Mouse (Mus musculus) CH12.LX (cell line): ENCODE measurements around the gene Lonp2. TPM values are rescaled to one million over a fixed set of nuclear protein-coding genes. Genes with fewer than 3 reads are reported as not detected.

Experiments
- DNase-seq: peaks from one replicate; pipeline ENCODE4 v3.0.0-alpha.2; 2013; ENCODE audit errors: extremely low read depth
- H3K27ac ChIP-seq: 2 replicates; pipeline ENCODE4 v1.5.1; 2012; ENCODE audit warnings: low read depth, mild to moderate bottlenecking, control low read depth, moderate library complexity; ENCODE audit not compliant: insufficient read depth
- H3K27me3 ChIP-seq: replicated peaks from 2 replicates; pipeline ENCODE3; 2012; ENCODE audit warnings: inconsistent platforms
- H3K36me3 ChIP-seq, 2 experiments: replicated peaks in 1 of 2; 2 replicates each; pipeline versions ENCODE3 to v1.6.1; 2012; ENCODE audit warnings: inconsistent platforms in 1 of 2, low read length in 1 of 2, mild to moderate bottlenecking in 1 of 2, mixed read lengths in 1 of 2, moderate library complexity in 1 of 2; ENCODE audit not compliant: control insufficient read depth in 1 of 2, insufficient read depth in 1 of 2
- H3K4me1 ChIP-seq, 2 experiments: 2 replicates each; pipeline ENCODE4 v1.6.1; 2012; ENCODE audit warnings: inconsistent platforms in 1 of 2, moderate library complexity in 1 of 2; ENCODE audit not compliant: insufficient read depth in 2 of 2, control insufficient read depth in 1 of 2
- H3K4me2 ChIP-seq: 2 replicates; pipeline ENCODE4 v1.6.1; 2012; ENCODE audit warnings: low read depth, mild to moderate bottlenecking, control low read depth; ENCODE audit not compliant: poor library complexity, insufficient read depth, severe bottlenecking
- H3K4me3 ChIP-seq, 3 experiments: fragments of 150-350 bp in 1 of 3; sonication (generic) in 1 of 3; replicated peaks in 1 of 3; 2 replicates each; pipeline versions ENCODE3 to v1.5.1; 2011 to 2012; ENCODE audit warnings: low read depth in 2 of 3, low read length in 2 of 3, mild to moderate bottlenecking in 2 of 3, moderate library complexity in 2 of 3, control low read depth in 1 of 3, improper control_type of control experiment in 1 of 3, inconsistent platforms in 1 of 3, mixed read lengths in 1 of 3; ENCODE audit not compliant: poor library complexity in 1 of 3
- H3K79me2 ChIP-seq: replicated peaks from 2 replicates; pipeline ENCODE4 v1.6.1; 2012; ENCODE audit warnings: mild to moderate bottlenecking, moderate library complexity; ENCODE audit not compliant: control insufficient read depth, poor library complexity, insufficient read depth, severe bottlenecking; ENCODE audit errors: extremely low read depth
- H3K9ac ChIP-seq: 2 replicates; pipeline ENCODE4 v1.6.1; 2012; ENCODE audit warnings: low read depth, mild to moderate bottlenecking, control low read depth, moderate library complexity; ENCODE audit not compliant: insufficient read depth
- H3K9me3 ChIP-seq: replicated peaks from 2 replicates; pipeline ENCODE3; 2012; ENCODE audit warnings: low read length, inconsistent platforms, mixed read lengths
- BHLHE40 ChIP-seq: IDR thresholded peaks from 2 replicates; pipeline ENCODE4 v1.6.1; 2011; ENCODE audit warnings: mild to moderate bottlenecking, low read depth, low read length, improper control_type of control experiment
- ELF1 ChIP-seq: IDR thresholded peaks from 2 replicates; pipeline ENCODE4 v1.6.1; 2014; ENCODE audit warnings: low read depth, mild to moderate bottlenecking, inconsistent platforms, low read length, improper control_type of control experiment
- ETS1 ChIP-seq: conservative IDR thresholded peaks from 2 replicates; pipeline ENCODE4 v1.6.1; 2012; ENCODE audit warnings: low read depth, mild to moderate bottlenecking, inconsistent platforms, low read length, improper control_type of control experiment, moderate library complexity
- IRF4 ChIP-seq: IDR thresholded peaks from 2 replicates; pipeline ENCODE4 v1.6.1; 2014; ENCODE audit warnings: low read depth, mild to moderate bottlenecking, inconsistent platforms, low read length, improper control_type of control experiment
- JUN ChIP-seq: IDR thresholded peaks from 2 replicates; pipeline ENCODE4 v1.6.1; 2011; ENCODE audit warnings: low read depth, mild to moderate bottlenecking, low read length, improper control_type of control experiment, moderate library complexity; ENCODE audit not compliant: insufficient read depth
- MAX ChIP-seq: IDR thresholded peaks from 2 replicates; pipeline ENCODE4 v1.6.1; 2011; ENCODE audit warnings: low read length, improper control_type of control experiment
- MAZ ChIP-seq: IDR thresholded peaks from 2 replicates; pipeline ENCODE4 v1.6.1; 2012; ENCODE audit warnings: low read depth, mild to moderate bottlenecking, inconsistent platforms, low read length, improper control_type of control experiment, moderate library complexity
- MEF2A ChIP-seq: IDR thresholded peaks from 2 replicates; pipeline ENCODE4 v1.6.1; 2014; ENCODE audit warnings: low read depth, mild to moderate bottlenecking, inconsistent platforms, low read length, improper control_type of control experiment, borderline replicate concordance
- MXI1 ChIP-seq: IDR thresholded peaks from 2 replicates; pipeline ENCODE4 v1.6.1; 2011; ENCODE audit warnings: mild to moderate bottlenecking, low read depth, low read length, improper control_type of control experiment
- MYC ChIP-seq: IDR thresholded peaks from 2 replicates; pipeline ENCODE4 v1.6.1; 2011; ENCODE audit warnings: low read depth, mild to moderate bottlenecking, improper control_type of control experiment, low read length
- NELFE ChIP-seq: IDR thresholded peaks from 2 replicates; pipeline ENCODE4 v1.6.1; 2011; ENCODE audit warnings: low read depth, low read length, improper control_type of control experiment
- PAX5 ChIP-seq: IDR thresholded peaks from 2 replicates; pipeline ENCODE4 v1.6.1; 2012; ENCODE audit warnings: low read length, inconsistent platforms, mixed read lengths
- RAD21 ChIP-seq: IDR thresholded peaks from 2 replicates; pipeline ENCODE4 v1.6.1; 2011; ENCODE audit warnings: low read depth, mild to moderate bottlenecking, low read length, improper control_type of control experiment, moderate library complexity
- SIN3A ChIP-seq: IDR thresholded peaks from 2 replicates; pipeline ENCODE4 v1.6.1; 2012; ENCODE audit warnings: low read length, improper control_type of control experiment, inconsistent platforms
- USF1 ChIP-seq: IDR thresholded peaks from 2 replicates; pipeline ENCODE4 v1.6.1; 2014; ENCODE audit warnings: low read depth, mild to moderate bottlenecking, inconsistent platforms, low read length, improper control_type of control experiment
- USF2 ChIP-seq: conservative IDR thresholded peaks from 2 replicates; pipeline ENCODE4 v1.6.1; 2011; ENCODE audit warnings: low read depth, low read length, improper control_type of control experiment
- ZC3H11A ChIP-seq: IDR thresholded peaks from 2 replicates; pipeline ENCODE4 v1.6.1; 2012; ENCODE audit warnings: low read depth, mild to moderate bottlenecking, inconsistent platforms, low read length, improper control_type of control experiment
- ZKSCAN1 ChIP-seq: IDR thresholded peaks from 2 replicates; pipeline ENCODE4 v1.6.1; 2012; ENCODE audit warnings: low read depth, inconsistent platforms, low read length, improper control_type of control experiment, borderline replicate concordance
- ZMIZ1 ChIP-seq: IDR thresholded peaks from 2 replicates; pipeline ENCODE4 v1.6.1; 2012; ENCODE audit warnings: low read depth, mild to moderate bottlenecking, inconsistent platforms, low read length, improper control_type of control experiment
- dilution Hi-C: fragments of 300-500 bp; cut with MboI; formaldehyde crosslinking; loops from 2 replicates; pipeline ENCODE4 v1.14.3; 2020; ENCODE audit warnings: low sequenced_read_pairs; ENCODE audit not compliant: extremely low pct_unique_long_range_greater_than_20kb, extremely low pct_ligation_motif_present
- in situ Hi-C: fragments of 300-500 bp; cut with MboI; formaldehyde crosslinking; loops from 3 replicates; pipeline ENCODE4 v1.14.3; 2019; ENCODE audit warnings: low sequenced_read_pairs, low pct_ligation_motif_present, low pct_unique_long_range_greater_than_20kb, mixed read lengths
- polyA plus RNA-seq: library from polyadenylated mRNA; unstranded; fragments of >175 nt; gene quantifications from 2 replicates; pipeline ENCODE4 v1.2.1, GENCODE M21; 2012; ENCODE audit warnings: low read depth; ENCODE audit not compliant: insufficient read length
- total RNA-seq, 2 experiments: library from RNA; depleted of rRNA; stranded (reverse); fragments of 300-350 nt in 1 of 2; fragments of >200 nt in 1 of 2; gene quantifications; 2 replicates each; pipeline ENCODE4 v1.2.3; 2012 to 2014

The Lonp2 gene
- total and polyA plus RNA-seq, 3 experiments: 25.6 to 27.8 (median 26.4) TPM

DNA sequence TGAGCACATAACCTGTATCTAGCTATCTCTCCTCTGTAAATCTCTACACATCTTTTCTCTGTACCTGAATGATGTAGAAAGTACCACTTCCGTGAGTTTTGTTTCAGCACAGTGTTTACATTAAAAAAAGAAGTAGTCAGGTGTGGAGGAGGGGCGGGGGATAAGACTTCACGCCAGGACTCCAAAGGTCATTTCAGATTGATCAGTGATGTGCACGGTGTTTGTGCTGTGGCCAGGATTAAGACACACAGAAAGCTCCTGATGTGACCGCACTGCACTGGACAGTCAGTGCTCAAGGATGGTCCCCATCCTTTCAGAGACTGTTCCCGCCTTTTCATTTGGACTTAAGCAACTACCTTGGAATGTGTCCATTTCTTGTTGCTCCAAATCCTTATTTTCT, 136.9 kb downstream of the Lonp2 start:
- H3K9ac ChIP-seq: no peak overlapping the region

DNA sequence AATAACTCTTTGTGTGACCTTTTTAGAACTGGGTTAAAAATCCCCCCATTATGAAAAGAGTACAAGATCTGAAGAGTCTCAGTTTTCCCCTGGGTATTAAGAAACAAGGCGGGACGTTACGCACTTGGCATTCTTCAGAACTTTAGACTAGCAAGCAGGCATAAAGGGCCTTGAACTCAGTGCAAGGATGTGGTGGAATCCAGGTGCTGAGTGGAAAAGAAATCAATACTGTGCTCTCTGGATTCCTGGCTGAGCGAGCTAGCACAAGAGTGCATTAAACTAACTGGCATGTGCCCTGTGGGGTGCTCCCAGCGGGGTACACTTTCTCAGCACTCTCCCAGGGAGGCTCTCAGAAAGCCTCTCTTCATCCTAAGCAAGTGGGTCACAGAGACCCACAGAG, 139.0 kb downstream of the Lonp2 start:
- Histone ChIP-seq H3K9ac (no peak overlapping the region), H3K9me3 (no peaks in the 10 kb centered on the region), H3K27me3 (no peaks in the 10 kb centered on the region), H3K4me2 (no peak overlapping the region), H3K36me3 (no peaks in the 10 kb centered on the region), H3K79me2 (no peaks in the 10 kb centered on the region), H3K4me1 (peaks cover 5 to 25% of the 10 kb centered on the region in 2 experiments; a peak in 2 of 4 replicates), H3K4me3 (no peak overlapping the region), H3K27ac (no peak overlapping the region)
- in situ Hi-C loops (no loop called here), dilution Hi-C loops (no loop called here)
- DNase-seq: no peak
- no peak for TF ChIP-seq NELFE
- TF ChIP-seq ETS1: no peak
- no peak for TF ChIP-seq ELF1

More for the DNA sequence above, 136.9 kb downstream of the Lonp2 start:
- TF ChIP-seq MXI1 (no peak), SIN3A (no peak), IRF4 (no peak), MYC (no peak), USF2 (no peak), MAZ (no peak), MAX (no peak), ZMIZ1 (no peak), JUN (no peak), ELF1 (no peak), ZKSCAN1 (no peak)
- no peaks in the 10 kb centered on the region for H3K79me2 ChIP-seq
- H3K27ac ChIP-seq: no peak overlapping the region
- no peaks in the 10 kb centered on the region for H3K9me3 ChIP-seq
- H3K36me3 ChIP-seq: no peaks in the 10 kb centered on the region
- dilution Hi-C loops (no loop called here), in situ Hi-C loops (no loop called here)
- H3K27me3 ChIP-seq: no peaks in the 10 kb centered on the region
- no peak for DNase-seq
- no peak overlapping the region for H3K4me3 ChIP-seq
- peaks cover 5 to 36% of the 10 kb centered on the region in 2 experiments; a peak in 3 of 4 replicates for H3K4me1 ChIP-seq
- no peak overlapping the region for H3K4me2 ChIP-seq

GRCm38 (mm10) chr8:86765155-86765554, 141.3 kb downstream of the Lonp2 start:
- TF ChIP-seq JUN: no peak
- no peak for TF ChIP-seq USF2
- no peak for TF ChIP-seq PAX5
- TF ChIP-seq MYC: no peak
- no peak for TF ChIP-seq MXI1
- TF ChIP-seq ZMIZ1: no peak
- no peak for TF ChIP-seq MEF2A
- no peak for TF ChIP-seq USF1
- no peak for TF ChIP-seq BHLHE40
- TF ChIP-seq ETS1: no peak
- TF ChIP-seq RAD21: no peak
- no peak for TF ChIP-seq NELFE
- no peak for TF ChIP-seq ZC3H11A
- TF ChIP-seq, all 38 proteins: peak for 0
- Histone ChIP-seq H3K27ac (no peak overlapping the region), H3K9ac (no peak overlapping the region), H3K4me3 (no peak overlapping the region), H3K4me1 (peaks cover 2 to 8% of the 10 kb centered on the region in 2 experiments; a peak in 2 of 4 replicates), H3K79me2 (no peaks in the 10 kb centered on the region), H3K9me3 (no peaks in the 10 kb centered on the region), H3K27me3 (no peaks in the 10 kb centered on the region), H3K4me2 (no peak overlapping the region), H3K36me3 (no peaks in the 10 kb centered on the region)
- no peak for DNase-seq
- in situ Hi-C loops: no loop called here
- dilution Hi-C loops: no loop called here
